Mouse (Mus musculus) C2C12 (cell line): ENCODE data around the gene Spp2.

Experiments
- CTCF ChIP-seq: IDR thresholded peaks from one replicate; pipeline ENCODE4 v1.5.1; 2011; ENCODE audit not compliant: control insufficient read depth, insufficient read depth, insufficient read length
- FOSL1 ChIP-seq: IDR thresholded peaks from one replicate; pipeline ENCODE4 v1.8.0; 2011; ENCODE audit warnings: mild to moderate bottlenecking, low read length; ENCODE audit not compliant: poor library complexity, insufficient read depth, severe bottlenecking
- MAX ChIP-seq: IDR thresholded peaks from one replicate; pipeline ENCODE4 v1.6.1; 2011; ENCODE audit warnings: mild to moderate bottlenecking, control low read depth
- MYOD1 ChIP-seq: IDR thresholded peaks from one replicate; pipeline ENCODE4 v1.6.1; 2011; ENCODE audit warnings: low read depth; ENCODE audit not compliant: control insufficient read depth, insufficient read length
- USF1 ChIP-seq: IDR thresholded peaks from one replicate; pipeline ENCODE4 v1.6.1; 2011; ENCODE audit warnings: low read depth, mild to moderate bottlenecking, control low read depth, moderate library complexity

- no peak for TF ChIP-seq CTCF
- no peak for TF ChIP-seq MAX
- TF ChIP-seq USF1: no peak
- TF ChIP-seq MYOD1: no peak
- no peak for TF ChIP-seq FOSL1
Measured at GRCm38 (mm10) chr1:88434057-88434456, 27.3 kb downstream of the Spp2 start.
